ENCODE assay signal across 23 mouse cellular contexts in the genomic region with DNA sequence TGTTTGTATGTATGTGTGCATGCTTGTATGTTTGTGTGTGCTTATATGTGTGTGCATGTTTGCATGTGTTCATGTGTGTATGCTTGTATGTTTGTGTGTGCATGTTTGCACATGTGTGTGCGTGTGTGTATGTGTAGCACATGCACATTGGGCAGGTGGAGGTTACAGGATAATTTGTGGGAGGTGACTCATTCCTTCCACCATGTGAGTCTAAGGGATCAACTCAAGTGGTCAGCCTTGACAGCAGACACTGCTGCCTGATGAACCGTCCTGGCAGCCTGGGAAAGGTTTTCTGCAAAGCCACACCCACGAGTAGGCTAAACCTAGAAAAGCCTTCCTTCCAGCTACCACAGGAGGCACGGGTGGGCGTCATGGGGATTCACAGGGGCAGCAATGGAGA. TPM values are rescaled to one million over a fixed set of nuclear protein-coding genes. Genes with fewer than 3 reads are reported as not detected.
"Had no signal": no experiment of that assay in that cellular context is flagged by ENCODE, and none has a peak within 500 bp of the region (broad histone marks: within the 10 kb centered on the region; RNA-seq: fewer than 3 reads in every experiment).

No protein-coding gene starts in this region.

- ATAC-seq: midbrain, embryonic 15.5 days had no signal

- H3K4me1 ChIP-seq: liver, embryonic 13.5 days; midbrain, embryonic 12.5 days; midbrain, embryonic 15.5 days; neural tube, embryonic 13.5 days had no signal

- H3K27me3 ChIP-seq: midbrain, embryonic 12.5 days; midbrain, embryonic 15.5 days; neural tube, embryonic 13.5 days had no signal

- DNase-seq: kidney, postnatal 25 days; layer of hippocampus, adult 9-11 months; liver, embryonic 13.5 days; lung, adult 2 months; lung, postnatal 14 days; lung, postnatal 4 days; right cerebral cortex, adult 18-20 months; right cerebral cortex, postnatal 14 days; right cerebral cortex, postnatal 4 days; thymus, adult 2 months; thymus, postnatal 14 days; thymus, postnatal 4 days had no signal

- H3K4me2 ChIP-seq: liver, embryonic 13.5 days; midbrain, embryonic 12.5 days; midbrain, embryonic 15.5 days; neural tube, embryonic 13.5 days had no signal

- H3K36me3 ChIP-seq: liver, embryonic 13.5 days; midbrain, embryonic 12.5 days; midbrain, embryonic 15.5 days; neural tube, embryonic 13.5 days had no signal

- H3K9ac ChIP-seq: liver, embryonic 13.5 days; midbrain, embryonic 12.5 days; midbrain, embryonic 15.5 days; neural tube, embryonic 13.5 days had no signal

- H3K9me3 ChIP-seq: liver, embryonic 13.5 days; midbrain, embryonic 12.5 days; midbrain, embryonic 15.5 days; neural tube, embryonic 13.5 days had no signal

- H3K4me3 ChIP-seq: layer of hippocampus, adult 2 months; left cerebral cortex, adult 2 months; liver, embryonic 13.5 days; midbrain, embryonic 12.5 days; midbrain, embryonic 15.5 days; myocyte; neural tube, embryonic 13.5 days had no signal

- H3K27ac ChIP-seq: kidney, postnatal 0 days; layer of hippocampus, adult 2 months; left cerebral cortex, adult 2 months; liver, embryonic 13.5 days; midbrain, embryonic 12.5 days; midbrain, embryonic 15.5 days; neural tube, embryonic 13.5 days; stomach, postnatal 0 days had no signal

RNA-seq across cellular contexts. Expression of a gene that starts 8.8 kb away (rescaled TPM):
- total RNA-seq: megakaryocyte progenitor cell, adult 5-6 weeks; megakaryocyte-erythroid progenitor cell, adult 5-6 weeks; monocyte, adult 5-6 weeks had no signal
- polyA plus RNA-seq: myocyte had no signal
